Mouse (Mus musculus): ENCODE results near the gene Tssk6.

DNA sequence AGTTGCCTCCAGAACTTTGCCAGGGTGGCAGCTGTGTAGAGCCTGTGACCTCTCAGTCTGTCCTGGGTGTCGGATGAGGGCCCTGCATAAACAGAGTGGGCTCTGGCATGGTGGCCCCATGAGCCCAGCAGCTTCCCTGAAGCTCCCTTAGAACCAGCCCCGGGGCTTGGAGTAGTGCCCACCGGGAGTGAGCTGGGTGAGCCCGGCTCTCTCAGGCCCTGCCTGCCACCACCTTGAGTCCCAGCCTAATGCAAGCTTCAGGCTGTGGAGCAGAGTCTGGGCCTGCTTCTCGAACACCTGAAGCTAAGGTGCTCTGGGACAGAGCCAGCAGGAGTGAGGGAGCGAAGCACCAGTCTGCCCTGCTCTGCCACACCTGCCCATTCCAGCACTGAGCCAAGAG lies 31.1 kb upstream of the Tssk6 start:
- no peak for TF ChIP-seq GATA1 (IDR thresholded peaks at IDR 0.05; ENCODE audit: borderline replicate concordance, low read length)
- TF ChIP-seq FLI1 (IDR thresholded peaks at IDR 0.05; ENCODE audit: low read length), result no peak

Data from megakaryocyte, embryonic 14.5 days (primary cell).